Mouse (Mus musculus): Measurements from ENCODE around the gene Taar4.

DNA sequence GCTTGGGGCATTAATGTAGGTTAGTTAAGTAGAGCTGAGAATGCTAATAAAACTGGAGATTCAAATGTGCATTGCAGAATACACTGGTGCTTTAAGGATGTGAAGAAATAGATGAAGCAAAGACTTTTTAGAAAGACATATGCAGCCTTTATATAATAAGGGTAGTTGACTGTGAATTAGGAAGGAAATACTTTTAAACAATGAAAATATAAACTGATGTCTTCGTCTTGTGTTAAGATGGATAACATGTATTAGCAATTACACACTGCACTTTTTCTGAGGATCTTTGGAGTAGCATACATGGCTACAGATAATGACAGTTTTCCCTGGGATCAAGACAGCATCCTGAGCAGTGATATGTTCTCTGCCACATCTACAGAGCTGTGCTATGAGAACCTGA lies 39.3 kb downstream of the Taar4 start, which contains the start of gene Taar7b:
- TF ChIP-seq CTCF (IDR thresholded peaks at IDR 0.05; ENCODE audit: extremely low read depth, insufficient read depth, insufficient read length, insufficient replicate concordance) (no peak), POLR2A (IDR thresholded peaks at IDR 0.05; ENCODE audit: low read depth, low read length) (no peak)
